Mouse (Mus musculus): Measurements from ENCODE around the gene Gm26661. TPM values are rescaled to one million over a fixed set of nuclear protein-coding genes. Genes with fewer than 3 reads are reported as not detected.

Gm26661 gene
- polyA plus RNA-seq, 2 experiments, result not detected

GRCm38 (mm10) chr14:7831770-7832439, 40.5 kb downstream of the Gm26661 start:
- Histone ChIP-seq H3K27me3 (ENCODE audit: control insufficient read depth, insufficient read depth, low read length) (no peaks in the 10 kb centered on the region), H3K4me2 (replicated peaks; ENCODE audit: low read depth, low read length, severe bottlenecking) (no peak overlapping the region), H3K27ac (replicated peaks; ENCODE audit: low read depth, low read length) (peak overlapping the region; percentile 26; the same call in 1 of the 2 replicates), H3K9me3 (ENCODE audit: control insufficient read depth, low read length) (peaks cover 5% of the 10 kb centered on the region; the same call in 1 of the 2 replicates), H3K9ac (ENCODE audit: low read depth, low read length, severe bottlenecking) (no peak overlapping the region), H3K4me3 (replicated peaks; ENCODE audit: low read length) (no peak overlapping the region), H3K36me3 (ENCODE audit: control insufficient read depth, insufficient read depth, low read length) (peaks cover 3% of the 10 kb centered on the region; the same call in 1 of the 2 replicates), H3K4me1 (ENCODE audit: control insufficient read depth, insufficient read depth, low read length) (peaks cover 24% of the 10 kb centered on the region)
- ATAC-seq (ENCODE audit: low FRiP score, low read depth) (no peak), DNase-seq (ENCODE audit: low spot score) (no peak)
- WGBS, result 33% methylated on average over 1 of the region's 1 CpGs
- no peak for TF ChIP-seq POLR2A (IDR thresholded peaks at IDR 0.05; ENCODE audit: borderline replicate concordance, extremely low read depth, insufficient read depth, insufficient read length)

- Histone ChIP-seq H3K36me3 (ENCODE audit: control insufficient read depth, insufficient read depth, low read length) (peaks cover 3% of the 10 kb centered on the region; the same call in 1 of the 2 replicates), H3K4me2 (replicated peaks; ENCODE audit: low read depth, low read length, severe bottlenecking) (no peak overlapping the region), H3K9me3 (ENCODE audit: control insufficient read depth, low read length) (peaks cover 5% of the 10 kb centered on the region; the same call in 1 of the 2 replicates), H3K27ac (replicated peaks; ENCODE audit: low read depth, low read length) (peak overlapping the region; percentile 26; the same call in 1 of the 2 replicates), H3K27me3 (ENCODE audit: control insufficient read depth, insufficient read depth, low read length) (no peaks in the 10 kb centered on the region), H3K4me1 (ENCODE audit: control insufficient read depth, insufficient read depth, low read length) (peaks cover 22% of the 10 kb centered on the region), H3K9ac (ENCODE audit: low read depth, low read length, severe bottlenecking) (no peak overlapping the region), H3K4me3 (replicated peaks; ENCODE audit: low read length) (no peak overlapping the region)
- TF ChIP-seq POLR2A (IDR thresholded peaks at IDR 0.05; ENCODE audit: borderline replicate concordance, extremely low read depth, insufficient read depth, insufficient read length), result no peak
- ATAC-seq (ENCODE audit: low FRiP score, low read depth), result no peak
- WGBS, result 92% methylated on average over 5 of the region's 5 CpGs
- DNase-seq (ENCODE audit: low spot score), result no peak
These were observed 41.0 kb downstream of the Gm26661 start for GRCm38 (mm10) chr14:7832440-7832783.

- 31% methylated on average over 4 of the region's 4 CpGs for WGBS
- Histone ChIP-seq H3K36me3 (ENCODE audit: control insufficient read depth, insufficient read depth, low read length) (peaks cover 3% of the 10 kb centered on the region; the same call in 1 of the 2 replicates), H3K4me2 (replicated peaks; ENCODE audit: low read depth, low read length, severe bottlenecking) (no peak overlapping the region), H3K27ac (replicated peaks; ENCODE audit: low read depth, low read length) (no peak overlapping the region; the same call in 1 of the 2 replicates), H3K4me3 (replicated peaks; ENCODE audit: low read length) (no peak overlapping the region), H3K4me1 (ENCODE audit: control insufficient read depth, insufficient read depth, low read length) (peaks cover 18% of the 10 kb centered on the region), H3K9me3 (ENCODE audit: control insufficient read depth, low read length) (peaks cover 5% of the 10 kb centered on the region; the same call in 1 of the 2 replicates), H3K27me3 (ENCODE audit: control insufficient read depth, insufficient read depth, low read length) (no peaks in the 10 kb centered on the region), H3K9ac (ENCODE audit: low read depth, low read length, severe bottlenecking) (no peak overlapping the region)
- TF ChIP-seq POLR2A (IDR thresholded peaks at IDR 0.05; ENCODE audit: borderline replicate concordance, extremely low read depth, insufficient read depth, insufficient read length), result no peak
- peak; percentile 49; the same call in 1 of the 2 replicates for ATAC-seq (ENCODE audit: low FRiP score, low read depth)
- DNase-seq (ENCODE audit: low spot score), result no peak
These were observed 42.1 kb downstream of the Gm26661 start for GRCm38 (mm10) chr14:7833458-7833857.

- peaks cover 7% of the 10 kb centered on the region; the same call in 1 of the 2 replicates for H3K36me3 ChIP-seq (ENCODE audit: control insufficient read depth, insufficient read depth, low read length)
- H3K27ac ChIP-seq (replicated peaks; ENCODE audit: low read depth, low read length), result no peak overlapping the region
- no peak overlapping the region for H3K4me2 ChIP-seq (replicated peaks; ENCODE audit: low read depth, low read length, severe bottlenecking)
- no peak for TF ChIP-seq POLR2A (IDR thresholded peaks at IDR 0.05; ENCODE audit: borderline replicate concordance, extremely low read depth, insufficient read depth, insufficient read length)
- H3K9me3 ChIP-seq (ENCODE audit: control insufficient read depth, low read length), result no peaks in the 10 kb centered on the region
- DNase-seq (ENCODE audit: low spot score) (no peak), ATAC-seq (ENCODE audit: low FRiP score, low read depth) (no peak)
- 81% methylated on average over 5 of the region's 5 CpGs for WGBS
- no peak overlapping the region for H3K4me3 ChIP-seq (replicated peaks; ENCODE audit: low read length)
- H3K4me1 ChIP-seq (ENCODE audit: control insufficient read depth, insufficient read depth, low read length), result peaks cover 24% of the 10 kb centered on the region
- no peaks in the 10 kb centered on the region for H3K27me3 ChIP-seq (ENCODE audit: control insufficient read depth, insufficient read depth, low read length)
- H3K9ac ChIP-seq (ENCODE audit: low read depth, low read length, severe bottlenecking), result no peak overlapping the region
These were observed 47.2 kb downstream of the Gm26661 start for GRCm38 (mm10) chr14:7838564-7839089.

GRCm38 (mm10) chr14:7839950-7840514, 48.6 kb downstream of the Gm26661 start:
- H3K9me3 ChIP-seq (ENCODE audit: control insufficient read depth, low read length), result no peaks in the 10 kb centered on the region
- DNase-seq (ENCODE audit: low spot score) (no peak), ATAC-seq (ENCODE audit: low FRiP score, low read depth) (no peak; the same call in 1 of the 2 replicates)
- no peaks in the 10 kb centered on the region for H3K27me3 ChIP-seq (ENCODE audit: control insufficient read depth, insufficient read depth, low read length)
- no peak overlapping the region for H3K9ac ChIP-seq (ENCODE audit: low read depth, low read length, severe bottlenecking)
- peaks cover 5% of the 10 kb centered on the region; the same call in 1 of the 2 replicates for H3K36me3 ChIP-seq (ENCODE audit: control insufficient read depth, insufficient read depth, low read length)
- H3K4me1 ChIP-seq (ENCODE audit: control insufficient read depth, insufficient read depth, low read length), result peaks cover 32% of the 10 kb centered on the region
- no peak for TF ChIP-seq POLR2A (IDR thresholded peaks at IDR 0.05; ENCODE audit: borderline replicate concordance, extremely low read depth, insufficient read depth, insufficient read length)
- no peak overlapping the region for H3K4me3 ChIP-seq (replicated peaks; ENCODE audit: low read length)
- WGBS, result 59% methylated on average over 8 of the region's 8 CpGs
- no peak overlapping the region for H3K4me2 ChIP-seq (replicated peaks; ENCODE audit: low read depth, low read length, severe bottlenecking)
- no peak overlapping the region for H3K27ac ChIP-seq (replicated peaks; ENCODE audit: low read depth, low read length)

Other genes with a start within 250 kb of the Gm26661 start
- gene Gm3558, start 223.0 kb upstream of the Gm26661 start, polyA plus RNA-seq (2012; rRNA removed), result 0.60 and 0.78 TPM in 2 replicates
- gene Gm3558, start 223.0 kb upstream of the Gm26661 start, polyA plus RNA-seq (2014; fragmentation: Nextera tagmentation; extraction: Ambion mirVana), result 0.41 and 0.96 TPM in 2 replicates
- gene Gm10338, start 196.0 kb upstream of the Gm26661 start, polyA plus RNA-seq (2012; rRNA removed), result not detected in 2 replicates
- gene Gm10338, start 196.0 kb upstream of the Gm26661 start, polyA plus RNA-seq (2014; fragmentation: Nextera tagmentation; extraction: Ambion mirVana), result not detected in 2 replicates
- not detected in 2 replicates for gene Gm10128, start 147.6 kb upstream of the Gm26661 start, polyA plus RNA-seq (2012; rRNA removed)
- not detected in 2 replicates for gene Gm10128, start 147.6 kb upstream of the Gm26661 start, polyA plus RNA-seq (2014; fragmentation: Nextera tagmentation; extraction: Ambion mirVana)
- gene Flnb, start 26.4 kb downstream of the Gm26661 start, polyA plus RNA-seq (2012; rRNA removed), result 58.7 and 65.2 TPM in 2 replicates
- 39.4 and 46.5 TPM in 2 replicates for gene Flnb, start 26.4 kb downstream of the Gm26661 start, polyA plus RNA-seq (2014; fragmentation: Nextera tagmentation; extraction: Ambion mirVana)
- not detected in 2 replicates for gene Gm45521, start 165.7 kb downstream of the Gm26661 start, polyA plus RNA-seq (2012; rRNA removed)
- gene Gm45521, start 165.7 kb downstream of the Gm26661 start, polyA plus RNA-seq (2014; fragmentation: Nextera tagmentation; extraction: Ambion mirVana), result not detected in 2 replicates
- gene Dnase1l3, start 203.0 kb downstream of the Gm26661 start, polyA plus RNA-seq (2012; rRNA removed), result 0.11 and 0.13 TPM in 2 replicates
- 0.36 and 0.92 TPM in 2 replicates for gene Dnase1l3, start 203.0 kb downstream of the Gm26661 start, polyA plus RNA-seq (2014; fragmentation: Nextera tagmentation; extraction: Ambion mirVana)
- gene Abhd6, start 211.3 kb downstream of the Gm26661 start, polyA plus RNA-seq (2012; rRNA removed), result 11.2 and 11.6 TPM in 2 replicates
- gene Abhd6, start 211.3 kb downstream of the Gm26661 start, polyA plus RNA-seq (2014; fragmentation: Nextera tagmentation; extraction: Ambion mirVana), result 19.6 and 21.8 TPM in 2 replicates